Mouse (Mus musculus) neural tube, embryonic 11.5 days (tissue): ENCODE measurements around the gene Gprc5a. TPM values are rescaled to one million over a fixed set of nuclear protein-coding genes. Genes with fewer than 3 reads are reported as not detected.
A peak's percentile ranks its signal among the peaks of the same experiment; 100 is the strongest.

Experiments used
- ATAC-seq: fragments of 200-750 bp; cut with Nextera tagmentation; 2 replicates; pipeline ENCODE4 v1.8.0; 2017; ENCODE audit warnings: moderate number of reproducible peaks, mild to moderate bottlenecking, moderate TSS enrichment, moderate library complexity; ENCODE audit not compliant: insufficient read depth, low FRiP score, low TSS enrichment
- DNase-seq: peaks from one replicate; pipeline ENCODE4 v3.0.0-alpha.2; 2015; ENCODE audit warnings: low spot score
- H3K27ac ChIP-seq: fragments of 300-500 bp; sonication (generic); 2 replicates; pipeline ENCODE4 v1.5.1; 2014; ENCODE audit warnings: low read depth, mild to moderate bottlenecking, low read length
- H3K27me3 ChIP-seq: fragments of 300-500 bp; sonication (generic); 2 replicates; pipeline ENCODE4 v1.6.1; 2014; ENCODE audit warnings: mild to moderate bottlenecking, low read length, mixed read lengths; ENCODE audit not compliant: control insufficient read depth, insufficient read depth
- H3K36me3 ChIP-seq: fragments of 300-500 bp; sonication (generic); 2 replicates; pipeline ENCODE4 v1.6.1; 2014; ENCODE audit warnings: mild to moderate bottlenecking, low read length, moderate library complexity, mixed read lengths; ENCODE audit not compliant: control insufficient read depth, insufficient read depth
- H3K4me1 ChIP-seq: fragments of 300-500 bp; sonication (generic); 2 replicates; pipeline ENCODE4 v1.6.1; 2014; ENCODE audit warnings: low read length, mixed read lengths; ENCODE audit not compliant: control insufficient read depth, insufficient read depth
- H3K4me2 ChIP-seq: fragments of 300-500 bp; sonication (generic); 2 replicates; pipeline ENCODE4 v1.6.1; 2014; ENCODE audit warnings: low read depth, mild to moderate bottlenecking, moderate library complexity
- H3K4me3 ChIP-seq: fragments of 300-500 bp; sonication (generic); 2 replicates; pipeline ENCODE4 v1.5.1; 2014; ENCODE audit warnings: low read depth, low read length
- H3K9ac ChIP-seq: fragments of 300-500 bp; sonication (generic); 2 replicates; pipeline ENCODE4 v1.6.1; 2014; ENCODE audit warnings: mild to moderate bottlenecking, low read length
- H3K9me3 ChIP-seq: fragments of 300-500 bp; sonication (generic); 2 replicates; pipeline ENCODE4 v1.6.1; 2016; ENCODE audit warnings: low read length; ENCODE audit not compliant: control insufficient read depth
- WGBS: fragments of 180-500 bp; shearing (Covaris S2); extraction: QIAGEN DNeasy Blood & Tissue Kit; methylation state at CpG from one replicate; pipeline ENCODE4 v1.1.7; 2014; 5-methylcytosine and 5-hydroxymethylcytosine counted together
- polyA plus RNA-seq: library from polyadenylated mRNA; unstranded; fragments of >200 nt; fragmentation: Nextera tagmentation; extraction: Ambion mirVana; gene quantifications from 2 replicates; pipeline ENCODE4 v1.2.1, GENCODE M21; 2014

The Gprc5a gene
- polyA plus RNA-seq, 1 experiment from 2014 or later, result 5.8 TPM

DNA sequence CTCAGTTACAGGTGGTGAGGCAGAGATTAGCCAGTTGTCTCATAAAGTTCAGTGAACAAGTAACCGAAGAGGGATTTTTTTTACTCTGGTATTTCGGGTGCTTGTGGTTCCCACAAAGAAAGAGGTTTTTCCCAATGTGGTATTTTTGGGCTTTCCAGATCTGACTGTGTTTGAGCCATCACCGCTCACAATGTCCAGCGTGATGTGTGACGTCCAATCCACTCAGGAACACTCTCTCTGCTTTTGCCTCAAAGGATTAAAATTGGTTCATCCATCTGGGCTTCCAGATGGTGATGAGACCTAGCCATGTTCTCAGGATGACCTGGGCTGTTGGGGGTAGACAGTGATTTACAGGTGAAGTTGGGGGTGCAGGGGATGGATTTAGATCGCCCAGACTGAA, 41.6 kb downstream of the Gprc5a start:
- Histone ChIP-seq H3K9ac (no peak overlapping the region), H3K9me3 (no peaks in the 10 kb centered on the region), H3K27me3 (no peaks in the 10 kb centered on the region), H3K4me2 (no peak overlapping the region), H3K27ac (no peak overlapping the region), H3K4me3 (no peak overlapping the region), H3K4me1 (no peaks in the 10 kb centered on the region), H3K36me3 (no peaks in the 10 kb centered on the region)
- 87% methylated on average over 6 of the region's 6 CpGs for WGBS
- ATAC-seq (no peak), DNase-seq (no peak)

DNA sequence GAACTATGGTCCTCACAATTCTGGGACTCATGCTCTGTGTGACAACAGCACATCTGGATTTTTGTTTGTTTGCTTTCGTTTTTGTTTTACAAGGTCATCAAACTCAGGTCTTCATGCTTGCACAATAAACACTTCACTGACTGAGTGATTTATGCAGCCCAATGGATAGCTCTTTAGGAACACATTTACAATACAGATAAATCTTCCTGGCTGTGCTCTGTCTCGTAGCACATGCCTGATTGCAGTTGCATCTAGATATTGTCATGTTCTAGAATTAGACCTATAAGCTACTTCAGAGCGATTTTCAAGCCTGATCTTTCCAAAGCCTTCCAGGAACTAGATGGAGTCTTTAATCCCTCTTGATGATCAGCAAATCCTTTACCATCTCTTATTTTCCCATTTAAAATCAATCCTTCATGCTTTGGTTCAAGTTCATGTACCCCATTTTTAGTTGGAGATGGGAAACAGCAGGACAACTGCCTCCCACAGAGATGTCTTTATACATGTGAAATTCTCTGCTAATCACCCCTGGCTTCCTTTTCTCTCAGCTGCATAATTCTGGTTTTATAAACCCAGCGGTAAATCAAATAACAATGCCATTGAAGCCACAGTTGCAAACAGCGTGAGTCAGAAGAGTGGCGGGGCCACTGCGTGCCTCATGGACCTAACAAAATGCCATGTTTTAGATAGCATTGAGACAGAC, 47.1 kb downstream of the Gprc5a start:
- Histone ChIP-seq H3K27me3 (no peaks in the 10 kb centered on the region), H3K9ac (no peak overlapping the region), H3K36me3 (no peaks in the 10 kb centered on the region), H3K27ac (no peak overlapping the region), H3K4me1 (0 out of 2 replicates have a peak, but pooled peaks cover 5% of the 10 kb centered on the region), H3K9me3 (no peaks in the 10 kb centered on the region), H3K4me3 (no peak overlapping the region), H3K4me2 (no peak overlapping the region)
- ATAC-seq, result peak; percentile 82
- peak; percentile 66 for DNase-seq
- 6% methylated on average over 7 of the region's 7 CpGs for WGBS

DNA sequence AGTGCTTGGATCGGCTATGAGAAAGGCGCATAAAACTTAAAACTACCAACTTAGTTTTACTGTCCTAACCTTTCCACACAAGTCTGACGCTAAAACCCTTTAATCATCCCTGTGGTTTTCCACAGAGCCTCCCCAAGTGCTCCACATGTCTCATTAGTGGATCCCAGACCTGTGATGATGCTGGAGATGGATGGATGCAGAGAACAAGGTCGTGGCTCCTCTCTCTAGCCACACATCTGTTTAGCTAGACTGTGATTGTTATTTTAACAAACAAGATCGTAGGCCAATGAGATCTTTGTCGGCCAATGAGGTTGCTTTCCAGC, 47.6 kb downstream of the Gprc5a start:
- Histone ChIP-seq H3K27me3 (no peaks in the 10 kb centered on the region), H3K4me1 (0 out of 2 replicates have a peak, but pooled peaks cover 5% of the 10 kb centered on the region), H3K9ac (no peak overlapping the region), H3K36me3 (no peaks in the 10 kb centered on the region), H3K4me2 (no peak overlapping the region), H3K27ac (no peak overlapping the region), H3K4me3 (no peak overlapping the region), H3K9me3 (no peaks in the 10 kb centered on the region)
- WGBS, result 13% methylated on average over 6 of the region's 6 CpGs
- ATAC-seq (peak; percentile 39; the same call in 1 of the 2 replicates), DNase-seq (no peak)

DNA sequence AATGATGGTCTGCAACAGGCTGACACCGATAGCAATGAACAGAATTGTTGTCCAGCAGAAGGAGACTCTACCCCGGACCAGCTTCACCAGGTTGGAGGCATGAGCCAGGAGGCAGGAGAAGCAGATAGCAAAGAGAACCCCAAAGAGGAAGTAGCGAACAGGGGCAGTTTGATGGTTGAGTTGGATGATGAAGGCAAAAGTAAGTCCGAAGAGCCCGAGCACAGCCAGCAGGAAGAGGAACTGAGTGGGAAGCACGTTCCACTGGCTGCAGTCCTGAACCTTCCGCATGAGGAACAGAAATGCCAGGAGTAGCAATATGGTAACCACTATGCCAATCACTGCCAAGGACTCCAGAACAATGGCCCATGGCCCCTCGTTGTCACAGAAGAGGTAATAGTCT, 51.0 kb downstream of the Gprc5a start:
- Histone ChIP-seq H3K4me1 (0 out of 2 replicates have a peak, but pooled peaks cover 5% of the 10 kb centered on the region), H3K27ac (no peak overlapping the region), H3K9ac (no peak overlapping the region), H3K27me3 (no peaks in the 10 kb centered on the region), H3K36me3 (no peaks in the 10 kb centered on the region), H3K4me2 (no peak overlapping the region), H3K4me3 (no peak overlapping the region), H3K9me3 (no peaks in the 10 kb centered on the region)
- no peak for DNase-seq
- ATAC-seq, result no peak
- 94% methylated on average over 8 of the region's 8 CpGs for WGBS

DNA sequence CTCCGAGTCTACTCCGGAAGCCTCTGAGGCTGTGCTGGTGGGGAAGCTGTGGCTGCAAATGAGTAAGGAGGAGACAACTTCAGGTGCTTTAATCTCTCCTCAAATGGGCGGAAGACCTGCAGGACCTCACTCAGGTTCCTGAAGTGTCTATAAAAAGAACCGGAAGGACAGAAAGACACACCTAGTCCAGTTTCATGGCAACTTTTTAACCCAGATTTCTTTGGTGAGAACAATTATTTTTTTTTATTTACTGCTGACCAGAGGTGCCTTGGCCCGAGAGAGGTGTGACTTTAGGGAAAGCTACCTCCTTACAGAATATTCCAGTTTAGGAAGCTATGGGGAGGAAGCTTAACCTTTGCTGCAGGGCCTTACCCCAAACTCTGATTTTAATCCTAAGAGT, 52.7 kb downstream of the Gprc5a start, which contains the start of gene Gprc5d:
Gprc5d (minus strand) TSS at position 101 of the 400 bp plus-strand sequence.
- no peaks in the 10 kb centered on the region for H3K27me3 ChIP-seq
- H3K4me1 ChIP-seq, result 0 out of 2 replicates have a peak, but pooled peaks cover under 1% of the 10 kb centered on the region
- ATAC-seq (no peak), DNase-seq (no peak)
- no peaks in the 10 kb centered on the region for H3K36me3 ChIP-seq
- WGBS, result 89% methylated on average over 5 of the region's 5 CpGs
- H3K4me2 ChIP-seq, result no peak within 1 kb of the TSS
- H3K27ac ChIP-seq, result no peak within 1 kb of the TSS
- H3K9ac ChIP-seq, result no peak within 1 kb of the TSS
- no peaks in the 10 kb centered on the region for H3K9me3 ChIP-seq
- no peak within 1 kb of the TSS for H3K4me3 ChIP-seq

DNA sequence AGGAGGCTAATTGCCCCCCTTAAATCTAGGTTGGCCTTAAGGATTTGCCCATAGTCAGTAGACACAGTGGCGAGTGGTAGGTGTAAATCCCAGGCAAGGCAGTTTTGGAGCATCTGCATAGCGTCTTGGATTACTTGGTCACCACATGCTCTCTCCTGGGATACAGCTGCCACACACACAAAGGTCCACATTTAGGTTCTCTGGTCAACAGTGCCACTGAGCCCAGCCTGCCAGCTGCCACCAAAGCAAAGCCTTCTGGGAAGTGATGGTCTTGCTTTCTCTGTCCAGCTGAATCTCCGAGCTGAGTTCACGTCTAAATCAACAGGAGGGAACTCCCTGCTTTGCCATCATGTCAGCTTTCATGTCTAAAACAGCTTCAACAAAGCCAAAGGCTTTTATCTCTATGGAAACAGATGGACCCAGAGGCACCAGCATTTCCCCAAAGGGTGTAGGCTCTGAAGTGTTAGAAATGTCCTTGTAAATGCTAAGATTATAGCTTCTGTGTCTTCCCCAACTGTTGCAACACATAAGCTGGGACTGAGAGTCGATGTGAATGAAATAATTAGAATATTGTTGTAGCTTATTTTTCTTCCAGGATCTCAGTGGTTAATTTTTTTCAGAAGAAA, 59.4 kb downstream of the Gprc5a start:
- Histone ChIP-seq H3K4me1 (no peaks in the 10 kb centered on the region), H3K36me3 (no peaks in the 10 kb centered on the region), H3K4me2 (no peak overlapping the region), H3K4me3 (no peak overlapping the region), H3K27me3 (no peaks in the 10 kb centered on the region), H3K27ac (no peak overlapping the region), H3K9ac (no peak overlapping the region), H3K9me3 (no peaks in the 10 kb centered on the region)
- ATAC-seq, result no peak
- WGBS, result 56% methylated on average over 5 of the region's 5 CpGs
- no peak for DNase-seq

DNA sequence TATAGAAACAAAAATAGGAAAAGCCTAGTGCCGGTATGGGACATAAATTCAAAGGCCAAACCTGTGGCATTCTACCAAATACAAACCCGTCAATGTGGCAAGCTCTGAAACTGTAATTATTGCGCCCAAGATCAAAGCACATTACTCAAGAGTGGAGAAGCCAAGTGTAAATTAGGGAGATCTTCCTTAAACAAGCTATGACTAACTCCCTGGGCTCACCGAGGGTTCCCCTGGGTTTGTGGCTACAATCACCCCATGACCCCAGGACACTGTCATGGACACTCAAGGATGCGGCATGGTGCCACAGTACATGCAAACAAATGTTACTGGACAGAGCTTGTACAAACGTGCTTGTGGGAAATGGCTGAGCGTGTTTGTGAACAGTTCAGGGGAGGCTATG, 67.6 kb downstream of the Gprc5a start:
- Histone ChIP-seq H3K9me3 (no peaks in the 10 kb centered on the region), H3K36me3 (no peaks in the 10 kb centered on the region), H3K9ac (no peak overlapping the region), H3K4me2 (no peak overlapping the region), H3K4me3 (no peak overlapping the region), H3K27ac (no peak overlapping the region), H3K4me1 (peaks cover 4% of the 10 kb centered on the region; the same call in 1 of the 2 replicates), H3K27me3 (no peaks in the 10 kb centered on the region)
- DNase-seq (no peak), ATAC-seq (no peak)
- 83% methylated on average over 7 of the region's 7 CpGs for WGBS

DNA sequence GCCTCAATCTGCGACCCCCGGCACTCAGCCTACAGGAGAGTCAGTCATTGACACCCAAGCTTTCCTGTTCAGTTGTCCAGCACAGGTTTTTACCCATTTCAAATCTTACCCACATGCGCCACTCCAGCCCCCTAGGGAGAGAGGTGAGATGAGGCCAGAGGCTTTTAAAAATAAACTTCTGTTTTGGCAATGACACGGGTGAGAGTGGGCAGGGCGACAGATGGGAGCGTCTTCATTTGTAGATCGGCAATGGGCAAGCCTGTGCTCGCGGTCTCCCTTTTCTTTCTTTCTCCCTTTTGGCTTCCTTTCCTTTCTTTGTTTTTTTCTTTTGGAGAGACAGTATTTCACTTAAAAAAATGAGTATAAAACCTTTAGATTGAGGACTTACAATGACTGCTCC, 68.0 kb downstream of the Gprc5a start:
- 92% methylated on average over 9 of the region's 9 CpGs for WGBS
- Histone ChIP-seq H3K27ac (no peak overlapping the region), H3K9ac (no peak overlapping the region), H3K4me3 (no peak overlapping the region), H3K36me3 (no peaks in the 10 kb centered on the region), H3K9me3 (no peaks in the 10 kb centered on the region), H3K27me3 (no peaks in the 10 kb centered on the region), H3K4me1 (peaks cover 4% of the 10 kb centered on the region; the same call in 1 of the 2 replicates), H3K4me2 (no peak overlapping the region)
- ATAC-seq, result no peak
- no peak for DNase-seq
